Mouse (Mus musculus) lung, postnatal 0 days (tissue): ENCODE data around the gene Npw.
A peak's percentile ranks its signal among the peaks of the same experiment; 100 is the strongest.

Experiments
- CTCF ChIP-seq: IDR thresholded peaks from 2 replicates; pipeline ENCODE4 v1.5.1; 2016; ENCODE audit warnings: antibody characterized with exemption, mild to moderate bottlenecking
- EP300 ChIP-seq: IDR thresholded peaks from 2 replicates; pipeline ENCODE4 v1.6.1; 2016; ENCODE audit warnings: antibody characterized with exemption, mild to moderate bottlenecking, control low read depth

DNA sequence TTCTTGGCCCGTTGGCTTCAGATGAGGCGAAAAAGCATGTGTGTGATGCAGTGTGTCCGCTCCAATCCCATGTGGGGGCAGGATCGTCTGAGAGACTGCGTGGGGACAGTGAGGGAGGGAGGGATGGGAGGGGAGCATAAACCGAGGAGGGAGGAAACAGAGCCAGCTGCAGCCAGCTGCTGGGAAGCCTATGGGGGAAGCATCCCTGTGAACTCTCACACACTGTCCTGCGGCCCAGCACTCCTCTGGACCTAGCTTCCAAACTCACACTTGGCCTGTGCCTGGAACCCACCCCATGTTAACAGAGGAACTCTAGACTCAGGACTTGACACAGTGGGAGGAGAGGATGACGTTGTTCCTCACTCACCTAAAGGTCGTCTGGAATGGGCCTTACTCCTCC lies 19.4 kb downstream of the Npw start:
- TF ChIP-seq EP300 (peak; percentile 57; the same call in 1 of the 2 replicates), CTCF (no peak)
